Mouse (Mus musculus): ENCODE results near the gene Fam81a. TPM values are rescaled to one million over a fixed set of nuclear protein-coding genes. Genes with fewer than 3 reads are reported as not detected.

The Fam81a gene
- polyA plus RNA-seq, 1 experiment from 2014 or later, result 8.8 TPM

DNA sequence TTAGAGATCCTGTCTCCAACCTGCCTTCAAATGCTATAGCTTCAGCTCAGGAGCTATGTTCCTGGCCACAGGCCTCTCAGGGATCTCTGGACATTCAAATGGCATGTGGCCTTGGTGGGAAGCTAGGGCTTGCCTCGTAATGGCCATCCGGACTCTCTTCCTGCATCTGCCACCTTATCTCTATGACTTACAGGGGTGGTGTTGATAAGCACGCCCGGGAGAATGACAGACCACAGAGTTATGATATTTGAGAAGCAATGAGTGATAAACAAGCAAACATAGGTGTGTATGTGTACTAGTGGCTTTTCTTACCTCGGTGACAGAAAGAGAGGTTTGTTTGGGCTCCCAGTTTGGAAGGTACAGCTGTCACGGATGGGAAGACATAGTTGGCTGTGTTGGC, 96.1 kb downstream of the Fam81a start:
- WGBS, result 91% methylated on average over 6 of the region's 6 CpGs
- H3K4me3 ChIP-seq (ENCODE audit: low read depth, low read length), result no peak overlapping the region
- H3K36me3 ChIP-seq (ENCODE audit: control insufficient read depth, insufficient read depth, low read length), result no peaks in the 10 kb centered on the region
- peaks cover 12% of the 10 kb centered on the region for H3K4me1 ChIP-seq (ENCODE audit: control insufficient read depth, insufficient read depth, low read length)
- no peak overlapping the region for H3K9ac ChIP-seq (ENCODE audit: low read depth, low read length)
- H3K9me3 ChIP-seq (ENCODE audit: control insufficient read depth, low read length), result no peaks in the 10 kb centered on the region
- DNase-seq (ENCODE audit: low spot score) (no peak), ATAC-seq (ENCODE audit: low read depth) (no peak)
- H3K27me3 ChIP-seq (replicated peaks; ENCODE audit: control insufficient read depth, insufficient read depth, low read length), result no peaks in the 10 kb centered on the region
- no peak overlapping the region for H3K4me2 ChIP-seq (ENCODE audit: low read depth, low read length)
- no peak overlapping the region for H3K27ac ChIP-seq (replicated peaks; ENCODE audit: low read depth, low read length)

DNA sequence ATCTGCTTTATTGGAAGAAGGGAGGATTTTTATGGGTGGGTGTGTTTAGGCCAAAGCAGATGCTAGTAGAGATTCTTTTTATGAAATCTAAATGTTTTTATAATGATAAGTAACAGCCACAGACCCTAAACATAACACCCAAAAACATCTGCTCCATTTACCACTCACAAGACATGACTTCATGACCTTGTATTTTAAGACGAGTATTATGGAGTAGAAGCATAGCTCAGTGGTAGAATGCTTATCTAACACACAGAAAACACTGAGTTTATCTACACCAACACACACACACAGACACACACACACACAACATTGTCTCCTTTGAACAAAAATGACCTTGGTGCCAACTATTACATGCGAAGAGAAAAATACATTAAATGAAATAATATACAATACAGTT, 97.5 kb downstream of the Fam81a start:
- ATAC-seq (ENCODE audit: low read depth), result no peak
- H3K9ac ChIP-seq (ENCODE audit: low read depth, low read length), result no peak overlapping the region
- H3K4me2 ChIP-seq (ENCODE audit: low read depth, low read length), result no peak overlapping the region
- H3K9me3 ChIP-seq (ENCODE audit: control insufficient read depth, low read length), result no peaks in the 10 kb centered on the region
- no peaks in the 10 kb centered on the region for H3K27me3 ChIP-seq (replicated peaks; ENCODE audit: control insufficient read depth, insufficient read depth, low read length)
- no peak for DNase-seq (ENCODE audit: low spot score)
- no peak overlapping the region for H3K4me3 ChIP-seq (ENCODE audit: low read depth, low read length)
- peaks cover 12% of the 10 kb centered on the region for H3K4me1 ChIP-seq (ENCODE audit: control insufficient read depth, insufficient read depth, low read length)
- no peak overlapping the region for H3K27ac ChIP-seq (replicated peaks; ENCODE audit: low read depth, low read length)
- WGBS, result 78% methylated on average over 2 of the region's 2 CpGs
- no peaks in the 10 kb centered on the region for H3K36me3 ChIP-seq (ENCODE audit: control insufficient read depth, insufficient read depth, low read length)

DNA sequence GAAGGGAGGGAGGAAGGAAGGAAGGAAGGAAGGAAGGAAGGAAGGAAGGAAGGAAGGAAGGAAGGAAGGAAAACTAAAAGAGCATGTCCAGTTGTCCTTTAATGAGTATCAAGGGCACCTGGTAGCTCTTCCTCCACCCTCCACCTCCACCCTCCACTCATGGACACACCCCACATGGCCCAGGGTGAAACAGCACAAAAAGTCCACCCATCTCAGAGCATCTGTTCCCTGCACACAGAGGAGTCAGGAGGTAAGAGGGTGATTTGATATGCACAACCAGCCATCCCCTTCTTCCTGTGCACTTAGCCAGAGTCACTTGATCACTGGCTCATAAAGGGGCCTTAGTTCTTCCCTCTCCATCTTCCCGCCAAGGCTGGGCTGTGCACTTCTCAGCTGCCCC, 99.4 kb downstream of the Fam81a start:
- 50% methylated on average over 1 of the region's 1 CpGs for WGBS
- H3K4me3 ChIP-seq (ENCODE audit: low read depth, low read length), result no peak overlapping the region
- no peak overlapping the region for H3K27ac ChIP-seq (replicated peaks; ENCODE audit: low read depth, low read length)
- no peaks in the 10 kb centered on the region for H3K27me3 ChIP-seq (replicated peaks; ENCODE audit: control insufficient read depth, insufficient read depth, low read length)
- no peak overlapping the region for H3K4me2 ChIP-seq (ENCODE audit: low read depth, low read length)
- ATAC-seq (ENCODE audit: low read depth) (no peak), DNase-seq (ENCODE audit: low spot score) (no peak)
- H3K9me3 ChIP-seq (ENCODE audit: control insufficient read depth, low read length), result peaks cover 3% of the 10 kb centered on the region; the same call in 1 of the 2 replicates
- H3K9ac ChIP-seq (ENCODE audit: low read depth, low read length), result no peak overlapping the region
- no peaks in the 10 kb centered on the region for H3K4me1 ChIP-seq (ENCODE audit: control insufficient read depth, insufficient read depth, low read length)
- H3K36me3 ChIP-seq (ENCODE audit: control insufficient read depth, insufficient read depth, low read length), result no peaks in the 10 kb centered on the region

DNA sequence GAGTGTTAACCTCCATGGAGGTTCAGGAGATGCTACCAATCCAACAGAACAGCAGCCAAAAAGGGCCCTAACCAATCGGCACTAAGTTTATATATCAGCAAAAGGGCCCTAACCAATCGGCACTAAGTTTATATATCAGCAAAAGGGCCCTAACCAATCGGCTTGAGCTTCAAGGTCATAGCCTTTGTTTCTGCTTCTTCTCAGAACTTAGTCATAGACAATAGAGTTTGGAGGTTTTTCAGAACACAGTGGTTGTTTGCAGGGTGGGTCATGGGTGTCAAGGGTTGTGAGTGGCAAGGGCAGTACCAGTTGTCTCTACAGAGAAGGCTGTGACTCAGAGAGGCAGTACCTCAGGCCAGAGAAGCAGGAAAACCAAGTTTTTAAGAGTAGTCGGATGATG, 100.2 kb downstream of the Fam81a start:
- DNase-seq (ENCODE audit: low spot score) (no peak), ATAC-seq (ENCODE audit: low read depth) (no peak)
- peaks cover 3% of the 10 kb centered on the region; the same call in 1 of the 2 replicates for H3K9me3 ChIP-seq (ENCODE audit: control insufficient read depth, low read length)
- H3K4me3 ChIP-seq (ENCODE audit: low read depth, low read length), result no peak overlapping the region
- H3K27me3 ChIP-seq (replicated peaks; ENCODE audit: control insufficient read depth, insufficient read depth, low read length), result no peaks in the 10 kb centered on the region
- no peak overlapping the region for H3K27ac ChIP-seq (replicated peaks; ENCODE audit: low read depth, low read length)
- no peaks in the 10 kb centered on the region for H3K36me3 ChIP-seq (ENCODE audit: control insufficient read depth, insufficient read depth, low read length)
- WGBS, result 88% methylated on average over 4 of the region's 4 CpGs
- no peak overlapping the region for H3K4me2 ChIP-seq (ENCODE audit: low read depth, low read length)
- H3K4me1 ChIP-seq (ENCODE audit: control insufficient read depth, insufficient read depth, low read length), result no peaks in the 10 kb centered on the region
- H3K9ac ChIP-seq (ENCODE audit: low read depth, low read length), result no peak overlapping the region

DNA sequence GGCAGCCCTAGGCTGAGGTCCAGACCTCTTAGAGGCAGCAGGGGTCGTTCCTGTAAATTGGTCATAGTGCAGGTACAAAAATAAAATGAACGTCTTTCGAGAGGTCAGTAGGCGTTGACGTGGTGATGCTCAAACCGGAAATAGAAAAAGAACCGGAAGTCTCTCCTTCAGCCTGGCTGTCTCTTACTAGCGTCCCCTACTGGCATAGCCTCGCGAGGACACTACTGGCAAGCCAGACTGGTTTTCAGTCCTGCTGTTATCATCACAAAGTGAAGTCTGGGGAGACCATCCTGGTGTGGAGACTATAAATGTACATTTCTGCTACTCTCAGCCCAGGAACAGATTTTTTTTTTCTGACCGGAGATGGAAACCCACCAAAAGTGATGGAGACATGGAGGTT, 101.8 kb downstream of the Fam81a start:
- 82% methylated on average over 11 of the region's 11 CpGs for WGBS
- no peak overlapping the region for H3K9ac ChIP-seq (ENCODE audit: low read depth, low read length)
- no peak overlapping the region for H3K4me2 ChIP-seq (ENCODE audit: low read depth, low read length)
- no peaks in the 10 kb centered on the region for H3K4me1 ChIP-seq (ENCODE audit: control insufficient read depth, insufficient read depth, low read length)
- ATAC-seq (ENCODE audit: low read depth), result no peak
- H3K4me3 ChIP-seq (ENCODE audit: low read depth, low read length), result no peak overlapping the region
- H3K27ac ChIP-seq (replicated peaks; ENCODE audit: low read depth, low read length), result no peak overlapping the region
- no peaks in the 10 kb centered on the region for H3K27me3 ChIP-seq (replicated peaks; ENCODE audit: control insufficient read depth, insufficient read depth, low read length)
- no peaks in the 10 kb centered on the region for H3K36me3 ChIP-seq (ENCODE audit: control insufficient read depth, insufficient read depth, low read length)
- peaks cover 3% of the 10 kb centered on the region; the same call in 1 of the 2 replicates for H3K9me3 ChIP-seq (ENCODE audit: control insufficient read depth, low read length)
- no peak for DNase-seq (ENCODE audit: low spot score)

DNA sequence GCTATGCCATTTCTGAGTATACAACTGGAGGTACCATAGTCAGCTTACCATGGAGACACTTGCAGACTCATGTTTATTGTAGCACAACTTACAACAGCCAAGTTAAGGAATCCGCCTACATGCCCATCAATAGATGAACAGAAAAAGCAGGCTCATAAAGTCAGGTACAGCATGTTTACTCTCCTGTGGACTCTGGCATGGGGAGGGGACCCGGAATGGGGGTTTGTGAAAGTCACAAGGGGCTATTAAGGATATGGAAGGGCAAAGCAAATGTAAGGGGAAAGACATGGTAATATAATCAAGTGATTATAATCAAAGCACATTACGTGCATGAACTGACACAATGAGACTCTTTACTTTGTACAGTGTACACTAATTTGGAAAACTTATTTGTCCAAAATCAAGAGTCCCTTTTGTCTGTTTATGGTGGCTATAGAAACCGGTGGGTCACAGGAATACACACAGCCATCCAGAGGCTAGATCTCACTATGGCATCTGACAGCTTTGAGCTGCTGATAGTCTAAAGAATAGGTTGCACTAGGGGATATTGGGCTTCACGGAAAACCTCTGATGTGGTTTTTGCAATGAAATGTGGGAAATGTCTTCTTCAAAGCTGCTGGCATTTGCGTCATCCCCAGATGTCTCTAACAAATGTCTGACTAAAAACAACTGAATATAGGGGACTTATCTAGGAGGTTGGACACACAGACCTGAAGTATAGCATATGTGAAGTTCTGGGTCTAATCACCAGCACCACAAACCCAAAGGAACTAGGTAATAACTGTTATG, 102.6 kb downstream of the Fam81a start:
- Histone ChIP-seq H3K4me1 (ENCODE audit: control insufficient read depth, insufficient read depth, low read length) (no peaks in the 10 kb centered on the region), H3K36me3 (ENCODE audit: control insufficient read depth, insufficient read depth, low read length) (no peaks in the 10 kb centered on the region), H3K9me3 (ENCODE audit: control insufficient read depth, low read length) (peaks cover 3% of the 10 kb centered on the region; the same call in 1 of the 2 replicates), H3K9ac (ENCODE audit: low read depth, low read length) (no peak overlapping the region), H3K27me3 (replicated peaks; ENCODE audit: control insufficient read depth, insufficient read depth, low read length) (no peaks in the 10 kb centered on the region), H3K27ac (replicated peaks; ENCODE audit: low read depth, low read length) (no peak overlapping the region), H3K4me3 (ENCODE audit: low read depth, low read length) (no peak overlapping the region), H3K4me2 (ENCODE audit: low read depth, low read length) (no peak overlapping the region)
- DNase-seq (ENCODE audit: low spot score) (no peak), ATAC-seq (ENCODE audit: low read depth) (no peak)
- WGBS, result 80% methylated on average over 6 of the region's 6 CpGs

Other genes with a start within 250 kb of the Fam81a start
- gene Bnip2, start 153.1 kb downstream of the Fam81a start, polyA plus RNA-seq (2014; fragmentation: Nextera tagmentation; extraction: Ambion mirVana), result 124 and 126 TPM in 2 replicates
- 192 TPM in 2 replicates for gene Gtf2a2, start 130.0 kb downstream of the Fam81a start, polyA plus RNA-seq (2014; fragmentation: Nextera tagmentation; extraction: Ambion mirVana)
- 0.04 and 0.06 TPM in 2 replicates for gene Gcnt3, start 104.5 kb downstream of the Fam81a start, polyA plus RNA-seq (2014; fragmentation: Nextera tagmentation; extraction: Ambion mirVana)
- gene Myo1e, start 64.8 kb upstream of the Fam81a start, polyA plus RNA-seq (2014; fragmentation: Nextera tagmentation; extraction: Ambion mirVana), result 19.3 and 22.4 TPM in 2 replicates

All from embryonic facial prominence, embryonic 14.5 days (tissue).